Mouse (Mus musculus) gastrocnemius, adult 2 months (tissue): ENCODE data around the gene Arid5a. TPM values are rescaled to one million over a fixed set of nuclear protein-coding genes. Genes with fewer than 3 reads are reported as not detected.
A peak's percentile ranks its signal among the peaks of the same experiment; 100 is the strongest.

ENCODE experiments used
- DNase-seq: peaks from one replicate; pipeline ENCODE4 v3.0.0; 2022
- H3K27ac ChIP-seq: fragments of 200-600 bp; 2 replicates; pipeline ENCODE4 v1.8.1; 2022; ENCODE audit warnings: mild to moderate bottlenecking
- H3K4me3 ChIP-seq: fragments of 200-600 bp; 2 replicates; pipeline ENCODE4 v1.8.1; 2022; ENCODE audit warnings: mild to moderate bottlenecking, moderate library complexity
- CTCF ChIP-seq: fragments of 200-600 bp; IDR thresholded peaks from 2 replicates; pipeline ENCODE4 v1.8.1; 2022; ENCODE audit warnings: antibody characterized with exemption, mild to moderate bottlenecking, moderate library complexity
- intact Hi-C: fragments of 180-260 bp; cut with DNase I; formaldehyde crosslinking; loops from one replicate; pipeline ENCODE4 v1.15.1; 2025
- total RNA-seq, 2 experiments: library from RNA; stranded (reverse); gene quantifications; 2 replicates each; pipeline ENCODE4 v1.2.3; 2021

Arid5a gene
- total RNA-seq, 2 experiments from 2014 or later = 7.0 to 18.6 TPM

DNA sequence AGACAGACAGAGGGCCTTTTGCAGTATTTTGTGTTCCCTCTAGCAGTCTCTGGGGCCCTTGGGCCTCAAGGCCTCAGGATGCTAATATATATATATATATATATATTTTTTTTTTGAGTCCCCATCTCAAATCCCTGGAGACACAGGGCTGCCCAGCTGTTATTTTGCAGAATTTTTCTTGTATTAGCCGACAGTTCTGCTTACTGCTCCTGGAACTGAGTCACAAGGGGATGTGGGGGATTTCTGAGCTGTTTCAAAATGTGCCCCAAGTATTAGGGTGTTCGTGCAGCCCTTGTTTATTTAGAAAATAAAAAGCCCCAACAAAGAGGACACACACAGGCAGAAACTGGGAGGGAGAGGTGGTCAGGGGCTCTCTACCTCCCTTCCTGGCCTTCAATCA, 7.9 kb upstream of the Arid5a start:
- intact Hi-C loops = no loop called here
- no peak overlapping the region for H3K27ac ChIP-seq
- TF ChIP-seq CTCF = no peak
- H3K4me3 ChIP-seq = no peak overlapping the region
- DNase-seq = no peak

DNA sequence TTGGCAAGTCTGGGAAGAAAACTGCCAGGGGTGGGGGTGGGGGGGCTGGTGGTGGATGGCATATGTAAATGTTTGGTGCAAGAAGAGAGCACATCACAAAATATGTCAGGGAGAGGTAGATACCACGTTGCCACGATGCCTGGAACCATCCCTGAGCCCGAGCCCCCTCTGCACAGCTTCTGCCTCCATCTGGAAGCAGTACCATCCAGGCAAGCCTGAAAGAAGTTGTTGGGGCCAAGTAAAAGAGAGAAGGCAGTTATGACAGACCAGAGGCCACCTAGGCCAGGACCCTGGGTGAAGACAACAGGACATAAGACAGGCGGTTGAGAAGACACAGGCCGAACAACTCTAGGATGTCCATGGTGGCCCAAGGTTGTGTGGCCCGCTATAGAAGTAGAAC, 7.0 kb upstream of the Arid5a start:
- no peak for TF ChIP-seq CTCF
- Histone ChIP-seq H3K27ac (no peak overlapping the region), H3K4me3 (no peak overlapping the region)
- intact Hi-C loops = no loop called here
- no peak for DNase-seq

DNA sequence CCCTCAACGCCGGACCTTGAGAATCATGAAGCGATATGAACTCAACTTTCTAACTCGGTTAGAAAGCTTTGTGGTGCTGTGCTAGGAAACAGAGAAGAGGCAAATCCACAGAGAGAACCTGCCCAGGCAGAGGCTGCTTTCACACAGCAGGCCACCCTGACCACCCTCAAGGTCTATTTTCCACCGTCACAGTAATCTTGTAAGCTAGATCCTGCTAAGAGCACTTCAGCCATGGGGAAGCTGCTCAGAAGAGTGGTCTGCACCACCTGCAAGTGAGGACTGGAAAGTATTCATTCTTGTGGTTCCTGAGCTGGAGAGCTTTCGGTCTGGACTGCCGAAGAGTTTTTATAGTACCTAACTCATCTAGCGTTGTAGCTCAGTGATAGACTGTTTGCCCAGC, 5.3 kb upstream of the Arid5a start:
- Histone ChIP-seq H3K4me3 (no peak overlapping the region), H3K27ac (no peak overlapping the region; the same call in 1 of the 2 replicates)
- TF ChIP-seq CTCF = no peak
- no peak for DNase-seq
- intact Hi-C loops = no loop called here

DNA sequence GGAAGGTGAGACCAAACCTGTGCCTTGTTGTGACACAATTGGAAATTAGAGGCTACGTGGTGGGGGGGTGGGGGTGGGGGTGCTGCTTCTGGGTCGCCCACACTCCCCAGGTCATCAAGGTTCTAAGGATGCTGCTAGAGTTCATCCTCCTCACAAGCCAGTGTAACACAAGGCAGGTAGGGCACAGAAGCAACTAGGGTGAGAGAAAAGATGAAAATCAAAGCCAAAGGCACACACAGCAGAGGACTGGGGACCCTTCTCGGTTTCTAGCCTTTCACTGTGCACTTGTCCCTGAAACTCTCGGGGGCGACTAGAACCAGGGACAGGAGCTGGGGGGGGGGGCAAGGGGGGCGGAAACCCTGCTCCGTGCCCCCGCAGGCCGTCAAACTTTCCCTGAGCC, 4.6 kb upstream of the Arid5a start:
- Histone ChIP-seq H3K4me3 (peak overlapping the region; percentile 68), H3K27ac (peak overlapping the region; percentile 93)
- TF ChIP-seq CTCF = no peak
- no peak for DNase-seq
- intact Hi-C loops = no loop called here

DNA sequence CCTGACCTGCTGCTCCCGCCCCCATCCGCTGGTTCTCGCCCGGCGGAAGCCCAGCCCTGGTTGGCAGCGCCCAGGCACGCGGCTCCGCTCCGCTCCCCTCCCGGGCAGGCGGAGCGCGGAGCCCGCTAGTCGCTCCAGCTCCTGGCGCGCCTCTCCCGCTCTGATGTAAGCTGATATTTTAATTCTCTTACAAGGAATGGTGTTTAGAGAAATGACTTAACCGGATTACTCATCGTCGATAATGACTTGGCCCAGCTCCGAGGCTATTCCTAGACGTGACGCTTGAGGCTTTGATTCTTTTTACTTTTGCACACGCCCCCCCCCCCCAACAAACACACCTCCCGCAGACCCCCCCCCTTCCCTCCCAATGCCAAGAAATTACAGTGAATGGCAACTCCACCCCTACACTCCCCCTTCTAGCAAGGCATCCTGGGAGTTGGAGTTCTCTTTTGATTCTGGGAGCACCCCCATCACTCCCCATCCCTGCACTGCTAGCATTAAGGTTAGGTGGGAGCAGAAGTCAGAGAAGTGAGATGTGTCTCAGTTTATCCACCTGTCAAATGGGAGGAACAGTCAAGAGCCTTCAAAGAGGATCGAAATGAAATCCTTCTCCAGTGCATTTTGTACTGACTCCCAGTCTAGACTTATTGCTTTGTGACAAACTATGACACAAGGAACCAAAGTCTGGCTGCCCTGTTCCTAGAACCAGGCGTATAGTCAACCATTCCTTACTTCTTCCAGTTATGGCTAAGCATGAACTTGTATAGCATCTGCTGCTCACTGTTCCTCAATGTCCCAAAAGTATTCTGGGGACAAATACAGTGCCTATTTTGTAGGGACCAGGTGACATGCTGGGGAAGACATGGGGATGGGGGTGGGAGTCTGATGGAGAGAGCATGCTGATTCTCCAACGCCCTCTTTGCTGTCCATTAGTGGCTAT, 3.9 kb upstream of the Arid5a start:
- DNase-seq = peak; percentile 93
- intact Hi-C loops = no loop called here
- TF ChIP-seq CTCF = no peak
- Histone ChIP-seq H3K4me3 (peak overlapping the region; percentile 68), H3K27ac (peak overlapping the region; percentile 93)

DNA sequence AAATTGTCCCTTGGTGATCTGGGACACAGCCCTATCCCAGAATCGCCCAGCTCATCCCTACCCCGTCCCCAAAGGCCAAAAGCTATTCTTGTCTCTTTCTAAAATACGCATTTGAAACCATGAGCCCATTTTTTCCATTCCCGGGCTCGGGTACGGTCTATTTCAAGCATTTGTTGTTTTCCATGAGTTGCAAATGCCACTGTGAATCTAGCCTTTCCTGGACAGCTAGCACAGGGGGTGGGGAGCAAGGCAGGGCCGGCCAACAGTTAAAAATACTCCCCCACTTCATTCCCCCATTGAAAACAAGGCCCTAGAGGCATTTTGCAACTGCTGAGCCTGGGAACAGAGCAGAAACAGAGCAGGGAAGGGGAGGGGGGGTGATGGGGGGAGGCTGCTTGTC, 2.8 kb upstream of the Arid5a start:
- H3K27ac ChIP-seq = peak overlapping the region; percentile 93
- intact Hi-C loops = no loop called here
- peak; percentile 79 for DNase-seq
- H3K4me3 ChIP-seq = peak overlapping the region; percentile 34
- no peak for TF ChIP-seq CTCF

DNA sequence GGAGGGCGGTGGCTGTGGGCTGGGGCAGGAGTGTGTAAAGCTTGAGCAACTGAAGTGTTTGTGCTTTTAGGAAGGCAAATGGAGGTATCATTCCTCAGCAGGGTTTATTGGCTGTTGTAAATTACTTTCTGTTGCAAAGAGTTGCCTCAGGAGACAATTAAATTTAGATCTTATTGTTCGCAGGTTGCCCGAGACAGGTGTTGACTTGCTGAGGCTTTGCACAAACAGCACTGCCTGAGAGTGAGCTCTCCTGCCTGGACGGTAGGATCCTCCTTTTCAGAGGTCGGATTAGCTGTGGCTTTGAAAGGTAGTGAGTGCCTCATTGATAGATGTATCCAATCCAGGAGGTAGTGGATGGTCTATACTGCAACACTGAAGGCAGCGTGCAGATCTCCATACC, 1.4 kb upstream of the Arid5a start:
- no peak for DNase-seq
- intact Hi-C loops = no loop called here
- H3K4me3 ChIP-seq = no peak overlapping the region
- no peak for TF ChIP-seq CTCF
- peak overlapping the region; percentile 93 for H3K27ac ChIP-seq

DNA sequence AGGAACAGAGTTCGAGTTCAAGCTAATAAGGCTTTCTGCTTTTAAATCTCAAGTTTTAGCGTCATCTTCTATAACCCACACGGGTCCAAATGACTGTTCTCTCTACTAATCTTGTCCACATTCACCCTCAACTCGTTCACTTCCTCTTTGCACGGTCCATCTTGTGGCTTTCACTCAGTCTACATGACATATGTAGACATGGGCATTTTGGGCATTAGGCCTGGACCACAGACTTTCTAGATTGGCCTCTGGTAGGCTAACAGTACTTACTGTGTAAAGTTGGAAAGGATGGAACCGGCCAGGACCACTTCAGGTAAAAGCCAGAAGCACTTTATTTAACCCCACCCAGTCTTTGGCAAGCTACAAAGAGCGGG, 425 bp upstream of the Arid5a start:
- Histone ChIP-seq H3K4me3 (peak overlapping the region; percentile 84), H3K27ac (peak overlapping the region; percentile 98)
- no peak for DNase-seq
- intact Hi-C loops = no loop called here
- no peak for TF ChIP-seq CTCF

DNA sequence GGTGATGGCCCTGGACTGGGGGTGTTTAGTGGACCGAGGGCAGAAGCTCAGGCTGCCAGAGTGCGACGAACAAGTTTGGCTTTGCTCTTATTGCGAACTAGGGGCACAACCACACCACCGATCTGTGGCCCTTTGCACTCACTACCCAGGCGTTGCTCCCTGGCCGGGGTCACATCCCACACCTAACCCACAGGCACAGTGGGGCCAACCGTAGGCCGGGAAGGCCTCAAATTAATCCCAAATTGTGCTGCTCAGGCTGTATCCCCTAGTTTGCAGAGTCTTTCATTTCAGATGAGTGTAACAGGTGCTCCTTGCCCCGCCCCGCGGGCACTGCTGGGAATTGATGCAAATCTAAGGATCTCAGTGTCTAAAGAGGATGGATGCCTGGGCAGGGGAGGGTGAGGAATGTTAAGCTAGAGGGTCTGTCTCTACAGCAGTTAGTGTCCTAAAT, 943 bp downstream of the Arid5a start:
- no peak for TF ChIP-seq CTCF
- DNase-seq = no peak
- intact Hi-C loops = no loop called here
- peak overlapping the region; percentile 98 for H3K27ac ChIP-seq
- H3K4me3 ChIP-seq = peak overlapping the region; percentile 84

DNA sequence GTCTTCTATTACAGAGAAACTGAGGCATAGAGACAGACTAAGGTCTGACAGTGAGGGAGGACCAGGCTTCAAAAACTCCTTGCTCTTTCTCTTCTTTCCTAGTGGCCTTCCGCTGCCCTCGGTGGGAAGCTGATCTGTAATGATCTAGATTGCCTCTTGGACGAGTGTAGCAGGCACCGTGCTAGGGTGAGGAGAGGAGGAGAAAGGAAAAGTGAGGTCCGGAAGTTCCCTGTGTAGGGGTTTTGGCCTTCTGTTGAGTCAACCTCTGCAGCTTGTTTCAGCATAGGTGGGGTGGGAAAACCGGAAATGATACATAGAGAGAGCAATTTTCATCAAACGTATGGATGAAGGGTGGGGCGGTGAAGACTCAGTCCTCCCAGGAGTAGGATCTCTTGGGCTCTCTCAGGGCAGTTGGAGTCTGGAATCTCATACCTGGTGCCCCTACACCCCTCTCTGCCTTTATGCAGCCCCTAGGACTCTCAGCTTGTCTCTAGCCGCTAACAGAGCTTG, 1.5 kb downstream of the Arid5a start:
- intact Hi-C loops = no loop called here
- DNase-seq = no peak
- Histone ChIP-seq H3K27ac (peak overlapping the region; percentile 98), H3K4me3 (peak overlapping the region; percentile 84)
- no peak for TF ChIP-seq CTCF

DNA sequence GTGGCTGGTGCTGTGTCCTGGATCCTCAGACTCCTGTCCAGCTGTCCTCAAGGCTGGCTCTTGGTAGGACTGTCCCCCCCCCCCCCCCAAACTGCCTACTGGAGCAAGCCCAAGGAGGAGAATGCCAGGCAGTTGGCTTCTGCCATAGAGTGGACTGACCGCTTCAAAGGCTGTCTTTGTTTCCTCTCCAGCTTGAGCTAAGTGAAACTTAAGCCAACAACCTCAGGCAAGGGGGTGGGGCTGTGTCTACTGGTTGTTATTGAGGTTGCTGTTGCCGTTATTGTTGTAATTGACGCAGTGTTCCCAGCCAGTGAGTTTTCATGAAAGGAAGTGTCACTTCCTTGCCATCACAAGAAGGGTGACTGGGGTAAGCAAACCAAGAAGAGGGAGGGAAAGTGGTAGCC, 2.0 kb downstream of the Arid5a start:
- Histone ChIP-seq H3K4me3 (peak overlapping the region; percentile 84), H3K27ac (peak overlapping the region; percentile 98)
- TF ChIP-seq CTCF = no peak
- intact Hi-C loops = no loop called here
- no peak for DNase-seq

DNA sequence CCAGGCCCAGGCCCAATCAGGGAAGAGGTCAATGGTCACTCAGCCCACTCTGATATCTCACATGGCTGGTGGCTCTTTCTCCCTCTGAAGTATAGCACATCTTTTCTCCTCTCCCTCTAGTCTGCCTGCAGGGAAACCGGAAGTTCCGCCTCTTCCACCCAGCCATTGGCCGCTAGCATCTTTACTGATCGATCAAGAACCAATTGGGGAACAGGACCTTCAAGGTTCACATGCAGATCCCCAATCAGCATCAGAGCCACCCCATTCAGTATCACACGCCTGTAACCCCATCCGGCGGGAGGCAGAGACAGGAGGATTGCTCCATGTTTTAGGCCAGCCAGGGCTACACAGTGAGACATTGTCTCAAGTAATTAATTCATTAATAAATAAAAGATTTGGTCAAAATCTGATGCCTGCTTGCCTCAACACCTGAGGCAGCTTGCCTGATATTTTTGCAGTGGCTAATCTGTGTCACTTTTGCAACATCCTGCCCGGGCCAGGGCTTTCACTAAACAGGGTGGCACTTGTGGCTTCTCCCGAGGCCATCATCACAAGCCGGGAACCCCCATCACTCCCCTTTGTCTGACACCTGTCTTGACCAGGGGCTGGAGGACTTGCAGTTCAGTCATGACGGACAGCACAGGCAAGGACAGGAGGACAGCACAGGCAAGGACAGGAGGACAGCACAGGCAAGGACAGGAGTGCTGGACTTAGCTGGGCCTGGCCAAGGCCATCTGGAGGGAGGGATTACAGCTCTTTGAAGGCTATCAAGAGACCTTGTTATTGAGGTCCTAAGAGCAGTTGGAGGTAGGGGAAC, 7.6 kb downstream of the Arid5a start:
- intact Hi-C loops = no loop called here
- no peak for TF ChIP-seq CTCF
- Histone ChIP-seq H3K4me3 (no peak overlapping the region), H3K27ac (no peak overlapping the region)
- DNase-seq = no peak

DNA sequence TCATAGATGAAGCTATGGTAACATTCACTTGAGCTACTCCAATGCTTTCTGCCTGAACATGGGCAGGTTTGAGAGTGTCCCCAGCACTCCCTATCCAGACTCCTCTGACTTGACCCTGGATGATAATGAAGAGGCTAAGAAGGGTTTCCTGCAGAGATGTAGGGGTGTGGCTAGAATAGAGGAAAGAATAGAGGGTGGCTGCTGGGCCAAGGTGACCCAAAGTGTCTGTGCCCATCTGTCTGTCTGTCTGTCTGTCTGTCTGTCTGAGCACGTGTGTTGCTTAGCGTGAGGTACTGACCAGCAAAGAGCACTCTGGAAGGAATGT, 8.2 kb downstream of the Arid5a start:
- Histone ChIP-seq H3K27ac (no peak overlapping the region), H3K4me3 (no peak overlapping the region)
- no peak for TF ChIP-seq CTCF
- intact Hi-C loops = no loop called here
- no peak for DNase-seq
